Mouse (Mus musculus): ENCODE data around the gene Ghrh.
"Not testable (repeated sequence)": the region's sequence is repeated elsewhere in the genome, so short reads cannot be mapped to it uniquely, and the experiment has no call there.

Gene Ghrh

GRCm38 (mm10) chr2:157347361-157348159 lies at the start of gene Ghrh:
TSS of gene Ghrh (minus strand) at chr2:157347506.
- DNase-seq, result no peak

- DNase-seq, result peak; percentile 20 to 33
Observed at GRCm38 (mm10) chr2:157395960-157396359, 48.7 kb upstream of the Ghrh start.

DNA sequence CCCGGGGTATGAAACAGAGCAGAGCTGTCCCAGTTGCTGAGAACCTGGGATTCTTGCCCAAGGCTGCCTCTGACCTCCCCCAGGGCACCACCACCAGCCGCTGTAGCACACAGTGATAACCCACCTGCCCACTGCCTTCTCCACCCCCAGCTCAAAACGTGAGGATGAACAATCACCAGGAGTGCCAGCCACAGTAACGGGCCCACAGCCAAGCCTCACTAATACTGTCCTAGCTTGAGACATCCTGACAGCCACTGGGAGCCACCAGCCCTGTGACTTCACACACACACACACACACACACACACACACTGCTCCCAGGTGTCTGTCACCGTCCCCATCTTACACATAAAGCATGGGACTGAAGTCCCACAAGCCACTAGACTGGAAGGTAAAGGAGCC lies 48.1 kb upstream of the Ghrh start:
- no peak for DNase-seq

GRCm38 (mm10) chr2:157394868-157395267 lies 47.6 kb upstream of the Ghrh start:
- no peak for DNase-seq

DNA sequence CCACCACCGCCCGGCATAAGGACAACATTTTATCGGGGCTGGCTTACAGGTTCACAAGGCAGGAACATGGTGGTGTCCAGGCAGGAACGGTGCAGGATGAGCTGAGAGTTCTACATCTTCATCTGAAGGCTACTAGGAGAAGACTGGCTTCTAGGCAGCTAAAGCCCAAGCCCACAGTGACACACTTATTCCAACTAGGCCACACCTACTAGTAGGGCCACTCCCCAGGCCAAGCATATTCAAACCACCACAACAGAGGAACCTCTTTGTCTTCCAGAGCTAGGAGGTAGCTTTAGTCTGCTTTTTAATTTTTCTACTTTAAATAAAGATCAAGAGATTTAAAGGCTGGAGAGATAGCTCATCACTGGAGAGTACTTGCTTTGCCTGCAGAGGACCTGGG lies 46.2 kb upstream of the Ghrh start:
- DNase-seq, result no peak

GRCm38 (mm10) chr2:157392331-157392730 lies 45.0 kb upstream of the Ghrh start:
- DNase-seq, result no peak

- no peak for DNase-seq
Observed at GRCm38 (mm10) chr2:157389591-157389921, 42.2 kb upstream of the Ghrh start.

- not testable (repeated sequence) for DNase-seq
Observed at GRCm38 (mm10) chr2:157388901-157389590, 41.7 kb upstream of the Ghrh start.

GRCm38 (mm10) chr2:157384836-157385235 lies 37.5 kb upstream of the Ghrh start:
- no peak for DNase-seq

- no peak for DNase-seq
Observed at GRCm38 (mm10) chr2:157376995-157377394, 29.7 kb upstream of the Ghrh start.

DNA sequence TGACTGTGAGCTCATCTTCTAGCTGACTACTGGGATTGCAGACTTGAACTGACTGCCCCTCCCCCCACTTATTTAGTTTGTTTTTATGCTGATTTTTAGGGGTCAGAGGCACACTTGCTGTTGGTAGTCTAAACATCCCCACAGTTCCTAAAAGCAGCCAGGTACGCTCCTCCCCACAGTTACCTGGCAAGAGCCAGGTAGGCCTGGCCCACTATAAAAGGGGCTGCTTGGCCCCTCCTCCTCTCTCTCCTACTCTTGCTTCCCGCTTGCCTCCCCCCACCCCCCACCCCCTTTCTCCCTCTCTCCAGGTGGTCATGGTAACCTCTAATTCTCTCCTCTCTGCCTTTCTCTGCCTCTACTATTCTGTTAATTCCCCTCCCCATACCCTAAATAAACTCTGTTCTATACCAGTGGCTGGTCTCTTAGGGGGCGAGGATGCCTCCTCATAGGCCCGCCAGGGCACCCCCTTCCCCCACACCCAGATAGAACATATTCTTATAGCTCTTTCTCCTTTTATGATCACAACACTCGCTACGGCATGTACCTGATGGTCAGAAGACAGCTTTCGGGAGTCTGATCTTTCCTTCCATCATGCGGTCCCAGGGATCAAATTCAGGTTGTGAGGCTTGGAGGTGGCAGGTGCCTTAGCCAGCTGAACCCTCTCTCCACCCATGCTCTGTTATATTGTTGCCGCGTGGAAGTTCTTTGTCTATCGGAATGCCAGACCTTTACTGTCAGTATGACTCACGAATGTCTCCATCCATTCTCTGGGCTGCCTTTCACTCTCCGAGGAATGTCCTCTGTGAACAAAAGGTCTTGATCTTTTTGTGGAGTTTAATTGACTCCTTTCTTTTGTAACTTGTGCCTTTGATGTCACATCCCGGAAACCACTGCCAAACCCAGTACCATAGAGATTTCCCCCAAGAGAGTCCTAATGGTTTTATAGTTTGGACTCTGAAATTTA lies 28.8 kb upstream of the Ghrh start:
- DNase-seq, result no peak

- DNase-seq, result no peak
Observed at GRCm38 (mm10) chr2:157375051-157375450, 27.7 kb upstream of the Ghrh start.

GRCm38 (mm10) chr2:157373681-157374080 lies 26.4 kb upstream of the Ghrh start:
- DNase-seq, result no peak

DNA sequence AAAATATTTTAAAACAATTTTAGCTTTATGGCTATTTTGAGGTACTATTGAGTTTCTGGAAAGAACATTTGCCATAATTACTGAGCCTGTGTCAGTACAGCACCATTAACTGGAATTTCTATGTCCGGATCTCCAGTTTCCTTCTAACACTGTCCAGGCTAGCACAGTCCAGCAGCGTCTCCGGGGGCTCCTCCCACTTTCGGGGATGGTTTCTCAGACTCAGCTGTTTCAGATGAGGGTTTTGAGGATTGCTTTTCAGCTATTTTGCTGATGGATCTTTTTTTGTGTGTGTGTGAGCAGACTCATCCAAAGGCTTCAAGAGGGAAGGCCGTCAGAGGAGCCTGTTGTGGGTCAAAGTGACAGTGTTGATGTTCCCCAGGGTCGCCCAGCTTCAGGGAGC lies 24.4 kb upstream of the Ghrh start:
- no peak for DNase-seq

GRCm38 (mm10) chr2:157367991-157368390 lies 20.7 kb upstream of the Ghrh start:
- DNase-seq, result no peak

GRCm38 (mm10) chr2:157367184-157367893 lies 20.0 kb upstream of the Ghrh start, which contains the start of gene Manbal:
TSS of gene Manbal (plus strand) at chr2:157367594.
- DNase-seq, result peak; percentile 96 to 98

GRCm38 (mm10) chr2:157366762-157367161 lies 19.5 kb upstream of the Ghrh start:
- no peak for DNase-seq

GRCm38 (mm10) chr2:157363031-157363430 lies 15.7 kb upstream of the Ghrh start:
- no peak for DNase-seq

- no peak for DNase-seq
Observed at GRCm38 (mm10) chr2:157360028-157360427, 12.7 kb upstream of the Ghrh start.

DNA sequence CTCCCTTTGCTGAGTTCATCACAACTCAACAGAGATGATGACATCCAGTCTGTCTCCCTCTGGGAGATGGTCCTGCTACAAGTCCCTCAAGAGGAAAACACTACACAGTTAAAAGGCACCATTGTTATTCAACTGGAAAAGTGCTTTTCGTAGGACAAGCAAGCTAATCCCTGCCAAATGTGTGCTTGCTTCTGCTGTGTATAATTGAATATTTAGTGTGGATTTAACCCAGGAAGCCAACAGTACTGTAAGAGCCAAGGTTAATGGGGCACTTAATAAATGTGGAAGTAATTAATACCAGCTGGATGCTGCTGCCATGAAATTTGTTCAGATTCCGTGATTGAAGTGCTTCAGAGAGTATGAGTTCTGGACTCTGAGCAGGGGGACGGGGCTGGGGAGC lies 6.8 kb upstream of the Ghrh start:
- no peak for DNase-seq

- no peak for DNase-seq
Observed at GRCm38 (mm10) chr2:157353183-157353582, 5.9 kb upstream of the Ghrh start.

DNA sequence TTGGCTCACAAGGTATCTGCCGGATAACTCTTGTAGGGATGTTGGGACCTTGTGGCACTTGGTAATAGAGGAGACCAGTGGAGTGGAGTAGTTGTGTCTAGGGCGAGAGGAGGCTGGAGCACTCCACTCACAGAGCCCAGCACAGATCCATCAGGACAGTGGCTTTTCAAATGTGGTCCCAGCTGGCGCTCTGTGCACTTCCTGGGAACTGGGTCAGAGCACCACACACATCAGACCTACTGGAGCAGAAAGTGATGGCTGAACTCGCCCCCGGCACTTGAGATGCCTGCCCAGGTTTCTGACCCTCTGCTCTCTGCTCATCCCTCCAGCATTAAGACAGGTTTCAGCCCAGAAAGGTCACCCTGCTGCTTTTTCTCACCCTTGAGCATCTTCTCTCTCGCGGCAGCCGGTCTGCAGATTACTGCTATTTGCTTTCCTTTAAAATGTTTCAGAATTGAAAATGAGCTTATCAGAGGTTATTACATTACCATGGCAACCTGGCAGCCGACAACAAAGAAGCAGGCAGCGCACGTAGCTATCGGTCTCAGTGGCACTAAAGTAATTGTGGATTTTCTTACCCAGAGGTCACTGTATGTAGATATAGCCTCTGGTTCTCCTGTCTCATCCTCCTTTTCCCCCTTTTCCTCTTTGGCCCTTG lies 1.9 kb upstream of the Ghrh start:
- no peak for DNase-seq
